Mouse (Mus musculus): Measurements from ENCODE around the gene Psapl1. TPM values are rescaled to one million over a fixed set of nuclear protein-coding genes. Genes with fewer than 3 reads are reported as not detected.

The Psapl1 gene
- polyA plus RNA-seq (2015; fragmentation: Nextera tagmentation; extraction: Ambion mirVana), result 0.05 and 0.10 TPM in 2 replicates

- Histone ChIP-seq H3K27me3 (no peaks in the 10 kb centered on the region), H3K27ac (replicated peaks) (no peak within 1 kb of the TSS), H3K9me3 (replicated peaks) (no peaks in the 10 kb centered on the region), H3K36me3 (replicated peaks) (no peaks in the 10 kb centered on the region), H3K4me1 (replicated peaks) (no peaks in the 10 kb centered on the region), H3K9ac (no peak within 1 kb of the TSS), H3K4me3 (replicated peaks) (no peak within 1 kb of the TSS), H3K4me2 (no peak within 1 kb of the TSS)
- no peak for ATAC-seq (ENCODE audit: insufficient read depth)
- 68% methylated on average over 10 of the region's 10 CpGs for WGBS (ENCODE audit: insufficient replicate concordance)
These were observed at the start of gene Psapl1 for GRCm38 (mm10) chr5:36203916-36204315. Psapl1 (plus strand) TSS chr5:36204021.

GRCm38 (mm10) chr5:36154879-36155485, 48.8 kb upstream of the Psapl1 start:
- no peak for ATAC-seq (ENCODE audit: insufficient read depth)
- H3K9ac ChIP-seq, result no peak overlapping the region
- no peak overlapping the region for H3K4me3 ChIP-seq (replicated peaks)
- no peak overlapping the region for H3K27ac ChIP-seq (replicated peaks)
- no peak overlapping the region for H3K4me2 ChIP-seq
- no peaks in the 10 kb centered on the region for H3K4me1 ChIP-seq (replicated peaks)
- 36% methylated on average over 8 of the region's 8 CpGs for WGBS (ENCODE audit: insufficient replicate concordance)
- no peaks in the 10 kb centered on the region for H3K9me3 ChIP-seq (replicated peaks)
- H3K27me3 ChIP-seq, result no peaks in the 10 kb centered on the region
- H3K36me3 ChIP-seq (replicated peaks), result no peaks in the 10 kb centered on the region

- WGBS (ENCODE audit: insufficient replicate concordance), result 68% methylated on average over 21 of the region's 21 CpGs
- ATAC-seq (ENCODE audit: insufficient read depth), result no peak
- no peak overlapping the region for H3K27ac ChIP-seq (replicated peaks)
- H3K9me3 ChIP-seq (replicated peaks), result no peaks in the 10 kb centered on the region
- H3K4me3 ChIP-seq (replicated peaks), result no peak overlapping the region
- H3K4me1 ChIP-seq (replicated peaks), result no peaks in the 10 kb centered on the region
- no peak overlapping the region for H3K9ac ChIP-seq
- no peaks in the 10 kb centered on the region for H3K27me3 ChIP-seq
- H3K36me3 ChIP-seq (replicated peaks), result no peaks in the 10 kb centered on the region
- no peak overlapping the region for H3K4me2 ChIP-seq
These were observed 38.2 kb upstream of the Psapl1 start for GRCm38 (mm10) chr5:36165424-36166302.

- Histone ChIP-seq H3K9me3 (replicated peaks) (no peaks in the 10 kb centered on the region), H3K27ac (replicated peaks) (no peak overlapping the region), H3K4me2 (no peak overlapping the region), H3K4me3 (replicated peaks) (no peak overlapping the region), H3K27me3 (no peaks in the 10 kb centered on the region), H3K4me1 (replicated peaks) (no peaks in the 10 kb centered on the region), H3K9ac (no peak overlapping the region), H3K36me3 (replicated peaks) (no peaks in the 10 kb centered on the region)
- 49% methylated on average over 6 of the region's 6 CpGs for WGBS (ENCODE audit: insufficient replicate concordance)
- ATAC-seq (ENCODE audit: insufficient read depth), result no peak
These were observed 37.3 kb upstream of the Psapl1 start for GRCm38 (mm10) chr5:36166346-36167013.

- Histone ChIP-seq H3K4me1 (replicated peaks) (no peaks in the 10 kb centered on the region), H3K9ac (no peak overlapping the region), H3K4me3 (replicated peaks) (no peak overlapping the region), H3K9me3 (replicated peaks) (no peaks in the 10 kb centered on the region), H3K27ac (replicated peaks) (no peak overlapping the region), H3K4me2 (no peak overlapping the region), H3K27me3 (no peaks in the 10 kb centered on the region), H3K36me3 (replicated peaks) (no peaks in the 10 kb centered on the region)
- no peak for ATAC-seq (ENCODE audit: insufficient read depth)
- whole genome bisulfite sequencing (ENCODE audit: insufficient replicate concordance), result 61% methylated on average over 14 of the region's 14 CpGs
These were observed 34.7 kb upstream of the Psapl1 start for GRCm38 (mm10) chr5:36168963-36169650.

- no peak for ATAC-seq (ENCODE audit: insufficient read depth)
- Histone ChIP-seq H3K9me3 (replicated peaks) (no peaks in the 10 kb centered on the region), H3K36me3 (replicated peaks) (no peaks in the 10 kb centered on the region), H3K4me3 (replicated peaks) (no peak overlapping the region), H3K4me1 (replicated peaks) (no peaks in the 10 kb centered on the region), H3K27ac (replicated peaks) (no peak overlapping the region), H3K9ac (no peak overlapping the region), H3K27me3 (no peaks in the 10 kb centered on the region), H3K4me2 (no peak overlapping the region)
- WGBS (ENCODE audit: insufficient replicate concordance), result 56% methylated on average over 9 of the region's 9 CpGs
These were observed 29.2 kb upstream of the Psapl1 start for GRCm38 (mm10) chr5:36174569-36175115.

GRCm38 (mm10) chr5:36176409-36176808, 27.4 kb upstream of the Psapl1 start:
- H3K4me1 ChIP-seq (replicated peaks), result no peaks in the 10 kb centered on the region
- H3K4me2 ChIP-seq, result no peak overlapping the region
- no peak overlapping the region for H3K4me3 ChIP-seq (replicated peaks)
- no peak for ATAC-seq (ENCODE audit: insufficient read depth)
- WGBS (ENCODE audit: insufficient replicate concordance), result 67% methylated on average over 11 of the region's 11 CpGs
- H3K9ac ChIP-seq, result no peak overlapping the region
- H3K27me3 ChIP-seq, result no peaks in the 10 kb centered on the region
- no peaks in the 10 kb centered on the region for H3K9me3 ChIP-seq (replicated peaks)
- H3K36me3 ChIP-seq (replicated peaks), result no peaks in the 10 kb centered on the region
- no peak overlapping the region for H3K27ac ChIP-seq (replicated peaks)

- no peaks in the 10 kb centered on the region for H3K27me3 ChIP-seq
- 57% methylated on average over 4 of the region's 4 CpGs for WGBS (ENCODE audit: insufficient replicate concordance)
- ATAC-seq (ENCODE audit: insufficient read depth), result no peak
- H3K4me3 ChIP-seq (replicated peaks), result no peak overlapping the region
- no peak overlapping the region for H3K27ac ChIP-seq (replicated peaks)
- no peak overlapping the region for H3K4me2 ChIP-seq
- H3K9ac ChIP-seq, result no peak overlapping the region
- no peaks in the 10 kb centered on the region for H3K4me1 ChIP-seq (replicated peaks)
- H3K9me3 ChIP-seq (replicated peaks), result no peaks in the 10 kb centered on the region
- H3K36me3 ChIP-seq (replicated peaks), result no peaks in the 10 kb centered on the region
These were observed 26.9 kb upstream of the Psapl1 start for GRCm38 (mm10) chr5:36176873-36177272.

- Histone ChIP-seq H3K9me3 (replicated peaks) (no peaks in the 10 kb centered on the region), H3K4me3 (replicated peaks) (no peak overlapping the region), H3K36me3 (replicated peaks) (no peaks in the 10 kb centered on the region), H3K27ac (replicated peaks) (no peak overlapping the region), H3K9ac (no peak overlapping the region), H3K4me1 (replicated peaks) (no peaks in the 10 kb centered on the region), H3K27me3 (no peaks in the 10 kb centered on the region), H3K4me2 (no peak overlapping the region)
- ATAC-seq (ENCODE audit: insufficient read depth), result no peak
- WGBS (ENCODE audit: insufficient replicate concordance), result 45% methylated on average over 7 of the region's 7 CpGs
These were observed 25.6 kb upstream of the Psapl1 start for GRCm38 (mm10) chr5:36178215-36178614.

GRCm38 (mm10) chr5:36178785-36179184, 25.0 kb upstream of the Psapl1 start:
- no peak overlapping the region for H3K9ac ChIP-seq
- H3K27me3 ChIP-seq, result no peaks in the 10 kb centered on the region
- H3K27ac ChIP-seq (replicated peaks), result no peak overlapping the region
- H3K4me3 ChIP-seq (replicated peaks), result no peak overlapping the region
- H3K4me2 ChIP-seq, result no peak overlapping the region
- no peaks in the 10 kb centered on the region for H3K36me3 ChIP-seq (replicated peaks)
- H3K4me1 ChIP-seq (replicated peaks), result no peaks in the 10 kb centered on the region
- no peaks in the 10 kb centered on the region for H3K9me3 ChIP-seq (replicated peaks)
- WGBS (ENCODE audit: insufficient replicate concordance), result 60% methylated on average over 3 of the region's 3 CpGs
- ATAC-seq (ENCODE audit: insufficient read depth), result no peak
